Mouse (Mus musculus) heart, embryonic 16.5 days (tissue): ENCODE data around the gene Auts2. TPM values are rescaled to one million over a fixed set of nuclear protein-coding genes. Genes with fewer than 3 reads are reported as not detected.

Source experiments
- ATAC-seq: fragments of 200-750 bp; cut with Nextera tagmentation; replicated peaks from 2 replicates; pipeline ENCODE4 v1.8.0; 2017; ENCODE audit warnings: moderate number of reproducible peaks; ENCODE audit not compliant: insufficient read depth, low FRiP score; ENCODE audit errors: extremely low read depth
- H3K27ac ChIP-seq: fragments of 300-500 bp; sonication (generic); 2 replicates; pipeline ENCODE4 v1.5.1; 2014; ENCODE audit warnings: mild to moderate bottlenecking, low read length, control low read depth, moderate library complexity
- H3K27me3 ChIP-seq: fragments of 300-500 bp; sonication (generic); 2 replicates; pipeline ENCODE4 v1.6.1; 2014; ENCODE audit warnings: low read length, mixed read lengths; ENCODE audit not compliant: control insufficient read depth, insufficient read depth
- H3K36me3 ChIP-seq: fragments of 300-500 bp; sonication (generic); 2 replicates; pipeline ENCODE4 v1.6.1; 2014; ENCODE audit not compliant: control insufficient read depth, insufficient read depth
- H3K4me1 ChIP-seq: fragments of 300-500 bp; sonication (generic); 2 replicates; pipeline ENCODE4 v1.6.1; 2014; ENCODE audit warnings: low read length, mixed read lengths; ENCODE audit not compliant: control insufficient read depth, insufficient read depth
- H3K4me2 ChIP-seq: fragments of 300-500 bp; sonication (generic); 2 replicates; pipeline ENCODE4 v1.6.1; 2014; ENCODE audit warnings: low read depth, mild to moderate bottlenecking, control low read depth, low read length
- H3K4me3 ChIP-seq: fragments of 300-500 bp; sonication (generic); 2 replicates; pipeline ENCODE4 v1.5.1; 2014; ENCODE audit warnings: mild to moderate bottlenecking, control low read depth, low read length
- H3K9ac ChIP-seq: fragments of 300-500 bp; sonication (generic); 2 replicates; pipeline ENCODE4 v1.6.1; 2014; ENCODE audit warnings: low read length, control low read depth
- H3K9me3 ChIP-seq: fragments of 300-500 bp; sonication (generic); replicated peaks from 2 replicates; pipeline ENCODE4 v1.6.1; 2016; ENCODE audit warnings: low read length; ENCODE audit not compliant: control insufficient read depth
- WGBS: fragments of 180-500 bp; shearing (Covaris S2); extraction: QIAGEN DNeasy Blood & Tissue Kit; methylation state at CpG from one replicate; pipeline ENCODE4 v1.1.7; 2014; 5-methylcytosine and 5-hydroxymethylcytosine counted together
- polyA plus RNA-seq: library from polyadenylated mRNA; unstranded; fragments of >200 nt; fragmentation: Nextera tagmentation; extraction: Ambion mirVana; gene quantifications from 2 replicates; pipeline ENCODE4 v1.2.1, GENCODE M21; 2015

Gene Auts2
- polyA plus RNA-seq, 1 experiment from 2014 or later: 16.3 TPM

DNA sequence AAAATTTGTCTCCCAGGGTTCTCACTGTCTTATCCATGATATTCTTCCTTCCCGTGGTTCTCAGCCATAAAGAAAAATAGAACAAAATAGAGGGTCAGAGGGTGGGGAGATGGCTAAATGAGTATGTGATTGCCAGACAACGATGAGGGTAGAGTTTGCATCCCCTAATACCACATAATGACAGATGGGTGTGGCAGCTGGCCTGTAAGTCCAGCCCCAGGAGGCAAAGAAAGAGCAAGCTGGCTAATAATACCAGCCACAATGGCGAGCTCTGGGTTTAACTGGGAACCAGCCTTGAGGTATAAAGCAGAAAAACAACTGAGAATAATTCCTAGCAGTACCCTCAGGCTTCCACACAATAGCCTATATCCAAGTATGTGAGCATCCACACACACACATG is 1029.4 kb downstream of the Auts2 start:
- no peak for ATAC-seq
- 78% methylated on average over 3 of the region's 3 CpGs for WGBS
- H3K27me3 ChIP-seq: no peaks in the 10 kb centered on the region
- H3K4me3 ChIP-seq: no peak overlapping the region
- peaks cover 36% of the 10 kb centered on the region for H3K4me1 ChIP-seq
- H3K36me3 ChIP-seq: no peaks in the 10 kb centered on the region
- no peak overlapping the region for H3K9ac ChIP-seq
- H3K27ac ChIP-seq: no peak overlapping the region
- no peak overlapping the region for H3K4me2 ChIP-seq
- H3K9me3 ChIP-seq: peaks cover 4% of the 10 kb centered on the region; the same call in 1 of the 2 replicates

DNA sequence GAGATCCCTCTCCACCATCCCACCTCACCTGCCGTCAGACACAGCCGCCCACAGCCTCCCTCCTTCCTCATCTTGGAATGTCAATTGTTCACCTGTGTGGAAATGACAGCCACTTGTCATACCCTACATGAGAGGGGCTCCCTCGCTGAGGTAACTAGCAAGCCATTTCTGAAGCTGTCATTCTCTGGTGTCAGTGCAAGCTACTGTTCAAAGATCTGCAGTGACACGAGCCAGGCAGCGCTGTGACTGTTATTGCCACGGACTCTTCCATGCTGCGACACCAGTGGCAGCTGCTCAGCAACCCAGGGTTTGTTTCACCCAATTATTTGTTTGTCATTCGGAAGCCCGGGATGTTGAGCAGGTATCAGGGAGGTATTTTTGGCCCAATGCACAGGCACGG is 1030.5 kb downstream of the Auts2 start:
- H3K36me3 ChIP-seq: no peaks in the 10 kb centered on the region
- 89% methylated on average over 10 of the region's 10 CpGs for WGBS
- H3K27ac ChIP-seq: no peak overlapping the region
- H3K27me3 ChIP-seq: no peaks in the 10 kb centered on the region
- peaks cover 4% of the 10 kb centered on the region; the same call in 1 of the 2 replicates for H3K9me3 ChIP-seq
- no peak overlapping the region for H3K4me2 ChIP-seq
- peaks cover 27% of the 10 kb centered on the region for H3K4me1 ChIP-seq
- H3K4me3 ChIP-seq: no peak overlapping the region
- ATAC-seq: no peak
- no peak overlapping the region for H3K9ac ChIP-seq

DNA sequence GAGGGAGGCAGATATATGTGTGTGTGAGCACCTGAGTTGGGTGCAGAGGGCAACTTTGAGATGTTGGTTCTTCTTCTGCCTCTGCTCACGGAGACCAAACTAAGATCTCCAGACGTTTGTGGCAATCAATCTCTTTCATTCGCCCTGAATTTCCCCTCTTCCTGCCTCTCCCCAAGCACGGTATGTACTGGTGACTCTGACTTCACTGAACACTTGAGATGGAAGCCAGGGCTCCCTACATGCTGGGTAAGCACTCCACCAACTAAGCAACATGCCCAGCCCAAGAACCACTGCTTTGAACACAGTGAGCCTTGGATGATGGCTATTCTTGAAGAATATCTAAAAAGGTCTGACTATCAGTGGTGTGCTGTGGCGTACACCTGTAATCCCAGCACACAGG is 1032.5 kb downstream of the Auts2 start:
- Histone ChIP-seq H3K27ac (no peak overlapping the region), H3K9me3 (peaks cover 4% of the 10 kb centered on the region; the same call in 1 of the 2 replicates), H3K4me1 (peaks cover 8% of the 10 kb centered on the region), H3K9ac (no peak overlapping the region), H3K27me3 (no peaks in the 10 kb centered on the region), H3K4me3 (no peak overlapping the region), H3K36me3 (no peaks in the 10 kb centered on the region), H3K4me2 (no peak overlapping the region)
- ATAC-seq: no peak
- 67% methylated on average over 5 of the region's 5 CpGs for WGBS

DNA sequence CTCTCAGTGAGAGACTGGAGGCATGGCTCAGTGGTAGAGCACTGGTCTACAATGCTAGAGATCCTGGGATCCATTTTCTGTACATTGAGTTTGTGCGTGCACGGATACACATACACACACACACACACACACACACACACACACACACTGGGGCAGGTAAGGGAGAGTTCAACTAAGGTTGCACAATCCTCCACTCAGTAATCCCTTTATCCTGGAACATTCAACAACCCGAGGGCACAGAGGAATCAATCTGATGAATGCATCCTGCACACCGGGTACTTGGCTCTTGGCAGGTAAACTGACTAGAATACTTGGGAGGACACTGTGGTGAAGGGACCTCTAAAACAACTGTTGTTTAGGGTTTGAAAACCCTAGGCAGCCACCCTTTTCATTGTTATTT is 1033.8 kb downstream of the Auts2 start:
- Histone ChIP-seq H3K4me3 (no peak overlapping the region), H3K9me3 (peaks cover 4% of the 10 kb centered on the region; the same call in 1 of the 2 replicates), H3K27ac (no peak overlapping the region), H3K27me3 (no peaks in the 10 kb centered on the region), H3K36me3 (no peaks in the 10 kb centered on the region), H3K4me1 (peaks cover 2% of the 10 kb centered on the region; the same call in 1 of the 2 replicates), H3K9ac (no peak overlapping the region), H3K4me2 (no peak overlapping the region)
- ATAC-seq: no peak
- 84% methylated on average over 4 of the region's 4 CpGs for WGBS

DNA sequence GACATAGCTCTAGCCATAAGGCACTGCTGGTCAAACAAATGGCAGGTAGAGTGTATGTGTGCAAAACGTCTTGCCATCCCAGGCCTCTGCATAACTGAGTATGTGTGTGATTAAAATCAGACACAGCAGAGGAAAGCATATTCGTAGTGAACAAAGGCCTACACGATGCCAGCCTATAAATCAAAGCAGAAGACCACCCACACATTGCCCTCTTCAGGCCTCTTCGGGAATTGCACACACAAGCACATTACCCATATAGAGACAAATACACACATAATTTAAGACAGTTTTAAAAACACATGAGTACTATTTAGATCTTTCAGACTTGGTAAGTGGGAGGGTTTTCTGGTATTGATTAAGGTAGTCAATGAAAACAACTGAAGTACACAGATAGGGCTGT is 1044.3 kb downstream of the Auts2 start:
- 93% methylated on average over 4 of the region's 4 CpGs for WGBS

DNA sequence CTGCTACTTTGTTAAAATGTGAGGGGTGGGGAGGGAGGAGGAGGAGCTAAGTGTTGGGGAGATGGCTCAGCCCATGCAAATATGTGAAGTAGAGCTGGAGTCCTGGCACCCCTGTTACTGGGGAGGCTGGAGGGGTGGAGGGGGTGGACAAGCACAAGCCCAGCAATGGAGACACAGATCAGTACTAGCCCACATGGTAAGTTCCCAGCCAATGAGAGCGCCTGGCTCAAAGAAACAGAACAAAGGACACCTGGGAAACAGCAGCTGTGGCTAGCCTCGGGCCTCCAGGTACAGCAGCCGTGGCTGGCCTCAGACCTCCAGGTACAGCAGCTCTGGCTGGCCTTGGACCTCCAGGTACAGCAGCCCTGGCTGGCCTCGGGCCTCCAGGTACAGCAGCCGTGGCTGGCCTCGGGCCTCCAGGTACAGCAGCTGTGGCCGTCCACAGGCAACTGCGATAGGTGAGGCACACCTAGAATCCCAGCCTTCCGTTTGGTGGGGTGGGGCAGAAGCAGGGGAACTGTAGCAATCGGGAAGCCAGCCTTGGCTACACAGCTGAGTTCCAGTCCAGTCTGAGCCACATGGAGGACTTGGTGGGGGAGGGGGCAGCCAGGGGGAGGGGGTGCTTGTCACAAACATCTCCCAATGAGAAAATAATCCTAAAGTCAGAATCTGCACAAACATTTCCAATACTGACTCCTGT is 1046.5 kb downstream of the Auts2 start:
- Histone ChIP-seq H3K36me3 (no peaks in the 10 kb centered on the region; the same call in 1 of the 2 replicates), H3K27ac (no peak overlapping the region), H3K27me3 (no peaks in the 10 kb centered on the region), H3K4me2 (no peak overlapping the region), H3K4me3 (no peak overlapping the region), H3K9me3 (no peaks in the 10 kb centered on the region), H3K9ac (no peak overlapping the region), H3K4me1 (no peaks in the 10 kb centered on the region)
- no peak for ATAC-seq
- 90% methylated on average over 10 of the region's 10 CpGs for WGBS

More for the DNA sequence above, 1044.3 kb downstream of the Auts2 start:
- Histone ChIP-seq H3K4me3 (no peak overlapping the region), H3K4me2 (no peak overlapping the region), H3K36me3 (no peaks in the 10 kb centered on the region; the same call in 1 of the 2 replicates), H3K4me1 (no peaks in the 10 kb centered on the region), H3K27me3 (no peaks in the 10 kb centered on the region), H3K27ac (no peak overlapping the region), H3K9ac (no peak overlapping the region), H3K9me3 (no peaks in the 10 kb centered on the region)
- ATAC-seq: no peak

DNA sequence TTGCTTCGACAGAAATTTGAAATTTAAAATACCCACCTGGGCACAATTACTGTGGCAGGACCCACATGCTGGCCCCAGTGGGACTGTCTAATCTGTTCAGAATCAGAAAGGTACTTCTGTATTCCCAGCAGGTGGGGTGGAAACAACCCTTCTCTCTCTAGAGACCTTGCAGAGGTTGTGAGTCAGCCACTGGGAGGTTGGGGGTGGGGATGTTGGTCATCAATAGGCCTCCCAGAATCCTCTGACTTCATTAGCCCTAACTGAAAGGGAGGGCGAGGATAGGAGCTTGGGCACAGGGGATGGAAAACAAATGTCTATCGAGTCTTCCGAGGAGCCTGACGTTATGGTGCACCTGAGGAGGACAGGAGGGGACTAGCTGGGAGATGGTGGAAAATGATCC is 1048.6 kb downstream of the Auts2 start:
- Histone ChIP-seq H3K4me1 (no peaks in the 10 kb centered on the region), H3K9ac (no peak overlapping the region), H3K27me3 (no peaks in the 10 kb centered on the region), H3K9me3 (no peaks in the 10 kb centered on the region), H3K4me3 (no peak overlapping the region), H3K27ac (no peak overlapping the region), H3K36me3 (no peaks in the 10 kb centered on the region; the same call in 1 of the 2 replicates), H3K4me2 (no peak overlapping the region)
- ATAC-seq: no peak
- WGBS: 84% methylated on average over 5 of the region's 5 CpGs

DNA sequence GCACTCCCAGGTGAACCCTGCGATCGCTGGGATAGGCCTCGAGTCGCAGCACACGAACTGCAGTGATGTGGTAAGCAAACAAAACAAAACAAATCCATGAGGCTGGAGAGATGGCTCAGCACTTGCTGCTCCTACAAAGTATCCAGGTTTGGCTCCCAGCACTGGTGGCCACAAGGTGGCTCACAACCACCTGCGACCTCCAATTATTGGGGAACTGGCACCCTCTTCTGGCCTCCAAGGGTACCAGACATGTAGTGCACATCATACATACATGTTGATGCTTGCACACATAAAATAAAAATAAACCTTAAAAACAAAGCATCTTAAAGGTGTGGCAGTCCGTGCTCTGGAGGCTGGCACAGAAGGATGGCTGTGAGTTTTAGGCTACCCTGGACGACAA is 1050.6 kb downstream of the Auts2 start:
- no peaks in the 10 kb centered on the region for H3K27me3 ChIP-seq
- no peak for ATAC-seq
- H3K9ac ChIP-seq: no peak overlapping the region
- H3K36me3 ChIP-seq: no peaks in the 10 kb centered on the region; the same call in 1 of the 2 replicates
- H3K4me3 ChIP-seq: no peak overlapping the region
- no peak overlapping the region for H3K4me2 ChIP-seq
- WGBS: 80% methylated on average over 8 of the region's 8 CpGs
- no peaks in the 10 kb centered on the region for H3K9me3 ChIP-seq
- no peak overlapping the region for H3K27ac ChIP-seq
- no peaks in the 10 kb centered on the region for H3K4me1 ChIP-seq

DNA sequence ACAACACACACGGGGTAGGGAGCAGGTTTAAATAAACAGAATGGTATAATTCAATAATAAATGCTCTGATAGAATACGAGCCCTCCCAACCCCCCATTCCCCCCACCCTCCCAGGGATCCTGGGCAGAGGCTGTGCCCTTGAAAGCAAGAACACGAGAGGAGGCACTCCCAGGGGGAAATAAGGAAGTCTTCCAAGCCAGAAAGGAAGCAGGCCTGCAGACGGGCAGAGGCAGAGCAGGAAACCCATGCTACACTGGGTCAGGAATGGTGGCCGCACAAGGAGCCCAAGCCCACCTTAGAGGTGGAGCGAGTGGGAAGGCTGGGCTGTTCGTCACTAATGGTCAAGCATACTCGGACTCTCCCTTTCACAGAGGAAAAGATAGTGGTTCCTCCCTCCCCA is 1051.3 kb downstream of the Auts2 start:
- H3K4me1 ChIP-seq: peaks cover 4% of the 10 kb centered on the region; the same call in 1 of the 2 replicates
- 56% methylated on average over 8 of the region's 8 CpGs for WGBS
- no peak overlapping the region for H3K4me3 ChIP-seq
- no peak overlapping the region for H3K4me2 ChIP-seq
- H3K27me3 ChIP-seq: no peaks in the 10 kb centered on the region
- no peak for ATAC-seq
- H3K36me3 ChIP-seq: no peaks in the 10 kb centered on the region; the same call in 1 of the 2 replicates
- H3K9ac ChIP-seq: no peak overlapping the region
- no peaks in the 10 kb centered on the region for H3K9me3 ChIP-seq
- no peak overlapping the region for H3K27ac ChIP-seq
